Mouse (Mus musculus) embryonic facial prominence, embryonic 12.5 days (tissue): ENCODE data around the gene Mdga1. TPM values are rescaled to one million over a fixed set of nuclear protein-coding genes. Genes with fewer than 3 reads are reported as not detected.

Experiments
- ATAC-seq: fragments of 200-750 bp; cut with Nextera tagmentation; 2 replicates; pipeline ENCODE4 v1.8.0; 2017; ENCODE audit not compliant: insufficient number of reproducible peaks, insufficient read depth, low FRiP score, low TSS enrichment
- H3K27ac ChIP-seq: fragments of 300-500 bp; sonication (generic); 2 replicates; pipeline ENCODE4 v1.5.1; 2016; ENCODE audit warnings: mild to moderate bottlenecking
- H3K27me3 ChIP-seq: fragments of 300-500 bp; sonication (generic); 2 replicates; pipeline ENCODE4 v1.6.1; 2016; ENCODE audit warnings: mild to moderate bottlenecking, moderate library complexity
- H3K36me3 ChIP-seq: fragments of 300-500 bp; sonication (generic); 2 replicates; pipeline ENCODE4 v1.6.1; 2016; ENCODE audit warnings: mild to moderate bottlenecking
- H3K4me1 ChIP-seq: fragments of 300-500 bp; sonication (generic); 2 replicates; pipeline ENCODE4 v1.6.1; 2016
- H3K4me2 ChIP-seq: fragments of 300-500 bp; sonication (generic); replicated peaks from 2 replicates; pipeline ENCODE4 v1.6.1; 2016; ENCODE audit warnings: mild to moderate bottlenecking, moderate library complexity
- H3K4me3 ChIP-seq: fragments of 300-500 bp; sonication (generic); 2 replicates; pipeline ENCODE4 v1.5.1; 2016; ENCODE audit warnings: mild to moderate bottlenecking
- H3K9ac ChIP-seq: fragments of 300-500 bp; sonication (generic); 2 replicates; pipeline ENCODE4 v1.6.1; 2016; ENCODE audit warnings: mild to moderate bottlenecking, moderate library complexity
- H3K9me3 ChIP-seq: fragments of 300-500 bp; sonication (generic); 2 replicates; pipeline ENCODE4 v1.6.1; 2016; ENCODE audit warnings: mild to moderate bottlenecking, moderate library complexity
- WGBS: fragments of 180-500 bp; shearing (Covaris S2); methylation state at CpG from one replicate; pipeline ENCODE4 v1.1.7; 2016; 5-methylcytosine and 5-hydroxymethylcytosine counted together
- polyA plus RNA-seq: library from polyadenylated mRNA; unstranded; fragments of >200 nt; fragmentation: Nextera tagmentation; extraction: Ambion mirVana; gene quantifications from 2 replicates; pipeline ENCODE4 v1.2.1, GENCODE M21; 2016

Mdga1 gene
- polyA plus RNA-seq, 1 experiment from 2014 or later = 4.0 TPM

DNA sequence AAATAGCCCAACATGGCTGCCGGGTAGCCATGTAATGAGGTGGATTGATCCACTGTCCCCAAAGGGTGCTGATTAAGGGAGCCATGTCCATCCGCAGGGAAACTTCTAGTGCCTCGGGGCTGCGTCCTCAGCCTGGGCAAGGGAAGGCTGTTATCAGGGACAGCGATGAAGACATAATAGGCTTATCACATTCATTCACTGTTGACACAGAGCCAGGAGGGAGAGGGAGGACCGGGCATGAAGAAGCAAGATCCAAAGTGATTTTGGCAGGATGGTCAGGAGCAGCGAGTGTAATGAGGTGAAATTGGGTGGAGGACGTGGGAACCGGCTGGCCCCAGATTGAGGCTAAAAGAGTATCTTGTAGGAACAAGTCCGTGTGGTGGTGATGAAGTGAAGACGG is 25.5 kb downstream of the Mdga1 start:
- no peaks in the 10 kb centered on the region for H3K9me3 ChIP-seq
- H3K27ac ChIP-seq = no peak overlapping the region
- 77% methylated on average over 11 of the region's 11 CpGs for WGBS
- no peak overlapping the region for H3K4me3 ChIP-seq
- no peaks in the 10 kb centered on the region for H3K36me3 ChIP-seq
- no peak for ATAC-seq
- H3K4me2 ChIP-seq = no peak overlapping the region
- no peaks in the 10 kb centered on the region for H3K27me3 ChIP-seq
- no peaks in the 10 kb centered on the region for H3K4me1 ChIP-seq
- no peak overlapping the region for H3K9ac ChIP-seq

DNA sequence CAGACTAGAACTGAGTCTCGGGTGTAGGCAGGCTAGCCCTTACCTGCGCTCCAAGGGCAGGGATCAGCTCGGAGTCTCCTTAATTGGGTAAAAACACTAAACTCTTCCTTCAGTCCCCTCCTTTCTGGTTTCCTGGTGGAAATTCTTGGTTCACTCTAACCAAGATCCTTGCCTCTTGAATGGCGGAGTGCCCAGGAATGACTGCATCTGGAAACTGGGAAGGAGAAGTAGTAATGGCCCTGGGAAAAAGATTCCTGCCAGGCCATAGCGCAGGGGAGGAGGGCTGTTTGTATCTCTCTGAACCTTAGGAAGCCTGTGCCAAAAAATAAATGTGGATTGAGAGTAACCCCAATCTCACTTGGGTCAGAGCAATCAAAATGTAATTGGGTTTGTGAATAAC is 30.9 kb downstream of the Mdga1 start:
- 88% methylated on average over 5 of the region's 5 CpGs for WGBS
- no peak overlapping the region for H3K9ac ChIP-seq
- H3K27ac ChIP-seq = no peak overlapping the region
- ATAC-seq = no peak
- H3K36me3 ChIP-seq = no peaks in the 10 kb centered on the region
- H3K27me3 ChIP-seq = no peaks in the 10 kb centered on the region
- no peaks in the 10 kb centered on the region for H3K9me3 ChIP-seq
- no peak overlapping the region for H3K4me3 ChIP-seq
- H3K4me2 ChIP-seq = no peak overlapping the region
- no peaks in the 10 kb centered on the region for H3K4me1 ChIP-seq

DNA sequence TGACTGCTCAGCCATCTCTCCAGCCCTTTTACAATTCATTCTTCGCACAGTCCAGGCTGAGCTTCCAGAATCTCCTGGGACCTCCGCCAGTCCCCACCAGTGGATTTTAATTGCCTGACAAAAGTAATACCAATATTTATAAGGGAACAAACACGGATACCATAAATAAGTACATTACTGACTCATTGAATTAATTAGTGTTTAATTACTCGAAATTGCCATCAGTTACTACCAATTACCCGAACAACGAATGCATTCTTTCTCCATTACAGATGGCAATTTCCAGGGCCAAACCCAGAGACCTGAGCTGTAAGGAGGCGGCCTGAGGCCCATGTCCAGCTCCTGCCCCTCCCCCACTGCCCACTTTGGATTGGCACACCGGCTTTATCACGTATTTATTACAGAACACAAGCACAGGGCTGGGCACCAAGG is 32.5 kb downstream of the Mdga1 start:
- Histone ChIP-seq H3K4me1 (no peaks in the 10 kb centered on the region), H3K4me3 (no peak overlapping the region), H3K4me2 (no peak overlapping the region), H3K9me3 (no peaks in the 10 kb centered on the region), H3K9ac (no peak overlapping the region), H3K27ac (no peak overlapping the region), H3K27me3 (no peaks in the 10 kb centered on the region), H3K36me3 (no peaks in the 10 kb centered on the region)
- 70% methylated on average over 9 of the region's 9 CpGs for WGBS
- ATAC-seq = no peak

DNA sequence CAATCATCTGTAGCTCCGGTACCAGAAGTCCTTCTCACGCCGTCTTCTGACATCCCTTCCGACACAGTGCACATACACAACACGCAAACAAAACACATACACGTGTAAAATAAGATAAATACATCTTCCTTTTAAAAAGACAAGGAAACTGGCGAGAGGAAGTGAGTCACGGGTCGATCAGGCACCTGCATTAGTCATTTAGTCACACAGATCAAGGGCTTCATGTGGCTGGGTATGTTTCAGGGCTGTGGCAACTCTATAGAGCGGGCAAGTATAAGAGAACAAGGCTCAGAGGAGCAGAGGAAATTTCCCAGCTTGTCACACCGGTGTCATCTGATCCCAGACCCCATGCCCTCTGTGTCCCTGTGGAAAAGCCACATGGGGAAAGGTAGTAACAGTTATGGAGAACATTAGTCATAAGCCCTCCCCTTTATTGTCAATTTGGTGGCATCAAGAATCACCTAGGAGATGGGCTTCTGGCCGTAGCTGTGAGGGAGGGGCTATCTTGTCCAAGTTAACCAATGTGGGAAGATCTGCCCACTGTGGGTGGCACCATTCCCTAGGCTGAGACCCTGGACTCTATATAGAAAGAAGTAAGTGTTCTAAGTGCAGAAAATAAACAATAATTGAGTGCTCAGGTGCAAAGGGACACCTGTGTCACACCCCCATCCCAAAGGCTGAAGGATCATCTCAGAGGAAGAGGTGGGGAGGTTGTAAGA is 35.6 kb downstream of the Mdga1 start:
- ATAC-seq = no peak
- Histone ChIP-seq H3K4me2 (no peak overlapping the region), H3K4me1 (no peaks in the 10 kb centered on the region), H3K27ac (no peak overlapping the region), H3K4me3 (no peak overlapping the region), H3K36me3 (no peaks in the 10 kb centered on the region), H3K27me3 (peaks cover 12% of the 10 kb centered on the region; the same call in 1 of the 2 replicates), H3K9me3 (no peaks in the 10 kb centered on the region), H3K9ac (no peak overlapping the region)
- 86% methylated on average over 12 of the region's 12 CpGs for WGBS

DNA sequence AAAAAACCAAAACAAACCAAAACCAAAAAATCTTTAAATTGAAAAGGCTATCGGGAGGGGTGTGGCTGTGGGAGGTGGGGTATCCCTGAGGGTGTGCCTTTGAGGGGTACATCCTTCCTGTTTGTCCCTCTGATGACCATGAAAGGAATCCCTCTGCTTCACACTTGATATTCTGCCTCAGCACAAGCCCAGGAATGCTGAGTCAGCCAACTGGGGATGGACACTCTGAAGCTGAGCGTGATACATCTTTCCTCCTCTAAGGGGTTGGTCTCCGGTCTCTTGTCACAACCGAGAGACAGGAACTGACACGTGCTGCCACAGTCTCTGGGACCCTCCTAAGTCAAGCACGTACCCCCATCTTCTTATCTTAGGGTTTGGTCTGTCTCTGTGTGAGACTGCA is 37.1 kb downstream of the Mdga1 start:
- H3K4me1 ChIP-seq = no peaks in the 10 kb centered on the region; the same call in 1 of the 2 replicates
- H3K27ac ChIP-seq = no peak overlapping the region
- no peaks in the 10 kb centered on the region for H3K36me3 ChIP-seq
- no peak overlapping the region for H3K9ac ChIP-seq
- peaks cover 12% of the 10 kb centered on the region; the same call in 1 of the 2 replicates for H3K27me3 ChIP-seq
- ATAC-seq = no peak
- no peak overlapping the region for H3K4me3 ChIP-seq
- no peaks in the 10 kb centered on the region for H3K9me3 ChIP-seq
- WGBS = 84% methylated on average over 6 of the region's 6 CpGs
- H3K4me2 ChIP-seq = no peak overlapping the region

DNA sequence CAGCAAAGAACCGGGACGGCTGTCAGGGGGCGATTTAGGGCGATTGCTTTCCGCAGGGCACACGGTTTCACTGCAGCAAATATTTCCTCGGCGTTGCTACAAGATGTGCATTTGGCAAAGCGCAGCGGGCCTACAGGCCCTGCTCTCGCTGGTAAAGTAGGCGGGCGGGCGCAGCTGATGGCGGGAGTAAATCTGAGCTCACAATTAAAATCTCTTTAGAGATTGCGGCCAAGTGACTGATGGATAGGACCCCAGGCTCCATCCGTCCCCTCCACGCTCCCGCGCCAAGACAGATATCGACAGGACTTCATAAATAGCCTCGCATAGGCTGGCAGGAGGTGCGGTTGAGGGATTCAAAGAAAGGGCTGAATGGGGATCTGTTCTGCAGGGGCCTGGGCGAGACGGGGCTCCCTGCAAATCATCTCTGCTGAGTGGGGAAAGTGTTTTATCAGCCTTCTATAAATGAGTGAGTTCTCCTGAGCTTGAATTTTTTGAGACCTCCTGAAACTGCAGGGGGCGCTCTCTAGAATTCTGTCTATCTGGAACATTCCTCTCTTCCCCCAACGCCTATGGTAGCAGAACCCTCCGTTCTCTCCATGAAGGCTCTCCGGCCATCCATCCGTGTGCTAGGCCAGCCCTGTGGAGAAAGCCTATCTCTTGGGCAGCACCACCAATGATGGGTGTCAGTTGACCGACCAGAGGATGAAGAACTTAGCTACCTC is 38.5 kb downstream of the Mdga1 start:
- Histone ChIP-seq H3K36me3 (no peaks in the 10 kb centered on the region), H3K4me1 (no peaks in the 10 kb centered on the region; the same call in 1 of the 2 replicates), H3K27ac (no peak overlapping the region), H3K4me3 (no peak overlapping the region), H3K27me3 (peaks cover 12% of the 10 kb centered on the region; the same call in 1 of the 2 replicates), H3K4me2 (no peak overlapping the region), H3K9ac (no peak overlapping the region), H3K9me3 (no peaks in the 10 kb centered on the region)
- 87% methylated on average over 31 of the region's 31 CpGs for WGBS
- ATAC-seq = no peak

DNA sequence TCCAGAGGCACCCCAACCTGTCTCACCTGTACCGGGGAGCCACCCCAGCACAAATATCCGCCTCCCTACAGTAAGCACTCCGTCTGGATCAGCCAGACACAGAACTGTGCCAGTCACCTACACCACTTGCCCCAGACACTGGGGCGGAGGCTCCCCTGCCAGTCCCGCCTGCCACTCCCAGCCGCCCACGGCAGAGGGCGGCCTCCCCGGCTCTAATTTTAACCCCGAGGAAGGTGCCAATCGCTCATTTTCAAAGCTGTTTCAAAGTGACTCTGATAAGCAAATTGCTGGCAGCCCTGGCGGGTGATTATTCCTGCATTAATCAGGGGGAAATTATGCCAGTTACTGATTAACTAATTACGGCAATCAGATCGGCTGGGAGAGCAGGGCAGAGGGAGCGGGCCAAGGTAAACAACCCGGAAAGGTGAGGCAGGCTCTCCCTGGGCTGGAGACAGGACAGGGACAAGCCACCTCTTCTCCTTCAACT is 41.1 kb downstream of the Mdga1 start:
- Histone ChIP-seq H3K9me3 (no peaks in the 10 kb centered on the region), H3K4me1 (no peaks in the 10 kb centered on the region; the same call in 1 of the 2 replicates), H3K4me3 (no peak overlapping the region), H3K27me3 (peaks cover 12% of the 10 kb centered on the region; the same call in 1 of the 2 replicates), H3K36me3 (no peaks in the 10 kb centered on the region), H3K9ac (no peak overlapping the region), H3K4me2 (no peak overlapping the region), H3K27ac (no peak overlapping the region)
- 38% methylated on average over 16 of the region's 16 CpGs for WGBS
- no peak for ATAC-seq

DNA sequence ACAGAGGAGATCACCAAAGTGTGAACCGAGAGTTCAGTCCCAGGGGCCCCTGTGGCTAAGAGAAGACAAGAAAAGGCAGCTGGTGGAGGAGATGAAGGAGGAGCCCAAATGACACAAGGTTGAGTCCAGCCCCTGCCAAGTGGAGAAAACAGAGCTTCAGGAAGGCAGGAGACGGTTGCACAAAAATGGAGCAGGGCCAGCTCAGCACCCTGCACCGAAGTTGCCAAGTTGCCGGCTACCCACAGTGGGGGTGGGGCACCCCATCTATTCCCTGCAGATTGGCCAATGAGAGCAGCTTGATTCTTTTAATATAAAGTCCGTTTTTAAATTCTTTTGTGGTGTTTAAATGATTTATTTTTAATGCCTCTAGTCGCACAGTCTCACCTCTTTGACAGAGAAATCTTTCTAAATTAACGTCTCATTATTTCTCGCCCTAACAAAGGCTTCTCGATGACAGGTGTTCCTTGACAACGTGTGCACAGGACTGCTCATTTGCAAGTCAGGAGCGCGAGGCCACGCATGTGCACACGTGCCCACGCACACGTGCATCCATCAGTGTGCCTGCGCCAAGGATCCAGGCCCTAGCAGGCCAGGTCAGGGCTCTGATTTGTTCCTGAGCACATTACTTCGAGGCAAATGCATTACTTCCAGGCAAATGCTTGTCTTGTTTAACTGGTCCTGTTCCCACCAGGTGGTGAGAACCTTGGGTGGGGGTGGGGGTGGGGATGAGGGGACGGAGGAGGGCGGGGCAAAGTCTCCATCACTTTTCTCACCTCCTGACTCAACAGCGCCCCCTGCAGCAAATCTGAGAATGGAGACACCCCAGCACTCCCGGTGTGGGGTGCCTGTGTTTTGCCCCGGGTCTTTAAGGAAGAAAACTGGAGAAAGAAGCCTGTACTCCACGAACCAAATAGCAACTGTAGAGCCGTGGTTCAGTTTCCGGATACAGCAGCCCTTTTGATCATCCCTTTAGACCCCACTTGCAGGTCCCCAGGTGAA is 44.0 kb downstream of the Mdga1 start:
- Histone ChIP-seq H3K27ac (no peak overlapping the region), H3K4me2 (no peak overlapping the region), H3K4me1 (peaks cover under 1% of the 10 kb centered on the region), H3K4me3 (no peak overlapping the region), H3K9me3 (no peaks in the 10 kb centered on the region), H3K27me3 (peaks cover 10% of the 10 kb centered on the region; the same call in 1 of the 2 replicates), H3K36me3 (no peaks in the 10 kb centered on the region), H3K9ac (no peak overlapping the region)
- ATAC-seq = no peak
- WGBS = 70% methylated on average over 26 of the region's 26 CpGs

DNA sequence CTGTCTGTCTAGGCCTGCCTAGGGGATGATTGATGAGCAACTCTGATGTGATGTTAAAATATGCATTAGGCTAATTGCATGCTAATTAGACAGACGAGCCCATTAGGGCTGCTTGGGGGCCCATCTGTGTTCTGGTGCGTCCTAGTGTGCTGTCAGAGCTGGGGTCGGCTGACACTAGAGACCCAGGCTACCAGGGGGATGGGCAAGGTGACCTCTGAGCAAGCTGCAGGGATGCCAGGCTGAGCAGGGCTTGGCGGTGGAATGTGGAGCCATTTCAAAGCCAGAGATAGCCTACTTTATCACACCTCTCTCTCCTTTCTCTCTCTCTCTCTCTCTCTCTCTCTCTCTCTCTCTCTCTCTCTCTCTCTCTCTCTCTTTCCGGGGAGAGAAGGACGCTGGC is 49.8 kb downstream of the Mdga1 start:
- WGBS = 45% methylated on average over 6 of the region's 6 CpGs
- Histone ChIP-seq H3K27ac (no peak overlapping the region), H3K4me2 (no peak overlapping the region), H3K27me3 (0 out of 2 replicates have a peak, but pooled peaks cover 2% of the 10 kb centered on the region), H3K9me3 (no peaks in the 10 kb centered on the region), H3K36me3 (no peaks in the 10 kb centered on the region), H3K9ac (no peak overlapping the region), H3K4me3 (no peak overlapping the region), H3K4me1 (peaks cover 16% of the 10 kb centered on the region)
- no peak for ATAC-seq

DNA sequence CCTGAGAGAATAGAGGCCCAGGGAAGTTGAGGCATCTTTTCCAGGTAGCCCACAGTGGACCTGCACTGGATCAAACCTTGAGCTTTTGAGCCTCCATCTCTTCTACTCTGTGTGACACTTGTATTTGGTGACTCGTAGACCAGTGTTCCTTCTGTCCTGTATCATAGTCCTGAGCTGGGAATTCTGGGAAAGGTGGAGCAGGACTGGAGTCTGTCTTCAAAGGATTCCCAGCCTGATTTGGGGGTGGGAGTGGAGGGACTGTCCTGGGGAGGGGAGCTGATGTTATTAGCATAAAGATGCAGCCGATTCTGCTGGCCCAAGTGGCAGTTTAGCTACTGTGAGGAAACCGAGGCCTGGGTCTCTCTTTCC is 50.4 kb downstream of the Mdga1 start:
- H3K36me3 ChIP-seq = no peaks in the 10 kb centered on the region
- no peak overlapping the region for H3K27ac ChIP-seq
- H3K9ac ChIP-seq = no peak overlapping the region
- H3K27me3 ChIP-seq = 0 out of 2 replicates have a peak, but pooled peaks cover 2% of the 10 kb centered on the region
- 75% methylated on average over 3 of the region's 3 CpGs for WGBS
- H3K4me1 ChIP-seq = peaks cover 16% of the 10 kb centered on the region
- ATAC-seq = no peak
- H3K4me3 ChIP-seq = no peak overlapping the region
- H3K9me3 ChIP-seq = no peaks in the 10 kb centered on the region
- no peak overlapping the region for H3K4me2 ChIP-seq

DNA sequence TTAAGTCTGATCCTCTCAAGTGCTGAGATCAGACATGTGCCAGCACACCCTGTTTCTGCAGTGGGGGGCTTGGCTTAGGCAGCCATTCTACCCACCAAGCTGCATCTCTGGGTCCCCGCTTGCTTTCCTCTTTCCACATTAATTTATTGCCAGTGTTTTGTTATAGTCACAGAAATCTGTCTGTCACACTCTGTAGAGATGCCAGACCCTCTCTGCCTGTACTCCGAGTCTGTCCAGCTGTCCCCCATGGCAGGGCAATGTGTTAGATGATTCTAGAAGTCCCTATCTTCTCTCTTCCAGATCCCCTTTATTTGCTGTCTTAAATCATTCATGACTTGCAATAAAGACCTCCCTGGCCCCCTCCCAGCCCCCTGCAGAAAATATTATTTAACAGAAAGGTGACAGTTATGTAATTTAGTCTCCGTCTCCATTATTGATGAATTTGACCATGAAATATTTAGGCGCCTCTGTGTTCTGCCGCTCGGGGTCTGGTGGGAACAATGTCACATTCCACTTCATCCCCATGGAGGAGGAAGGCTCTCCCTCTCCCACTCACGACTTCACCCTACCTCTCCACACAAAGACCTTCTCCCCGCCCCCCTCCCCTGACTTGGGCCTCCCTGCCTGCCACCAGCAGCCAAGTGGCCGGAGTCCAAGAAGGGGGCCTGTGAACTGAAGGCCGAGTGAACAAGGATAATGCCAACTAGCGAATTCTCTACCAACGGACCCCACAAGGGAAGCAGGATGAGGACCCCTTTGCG is 50.9 kb downstream of the Mdga1 start:
- H3K4me1 ChIP-seq = peaks cover 16% of the 10 kb centered on the region
- ATAC-seq = no peak
- WGBS = 76% methylated on average over 13 of the region's 13 CpGs

More for the DNA sequence above, 50.9 kb downstream of the Mdga1 start:
- Histone ChIP-seq H3K9ac (no peak overlapping the region), H3K27ac (no peak overlapping the region), H3K27me3 (0 out of 2 replicates have a peak, but pooled peaks cover 2% of the 10 kb centered on the region), H3K4me2 (no peak overlapping the region), H3K36me3 (no peaks in the 10 kb centered on the region), H3K4me3 (no peak overlapping the region), H3K9me3 (no peaks in the 10 kb centered on the region)
